Mouse (Mus musculus) thymus, adult 2 months (tissue): ENCODE results near the gene Hadha. TPM values are rescaled to one million over a fixed set of nuclear protein-coding genes. Genes with fewer than 3 reads are reported as not detected.
A peak's percentile ranks its signal among the peaks of the same experiment; 100 is the strongest.

Experiments used
- DNase-seq: peaks from one replicate; pipeline ENCODE4 v3.0.0; 2021
- H3K27ac ChIP-seq: fragments of 200-500 bp; 2 replicates; pipeline ENCODE4 v1.5.1; 2012; ENCODE audit warnings: low read length, control low read depth; ENCODE audit not compliant: control insufficient read depth, insufficient read depth
- H3K27me3 ChIP-seq: fragments of 200-500 bp; 2 replicates; pipeline ENCODE4 v1.6.1; 2012; ENCODE audit warnings: mild to moderate bottlenecking, low read length, moderate library complexity, mixed read lengths; ENCODE audit not compliant: control insufficient read depth, insufficient read depth
- H3K36me3 ChIP-seq: fragments of 200-500 bp; 2 replicates; pipeline ENCODE4 v1.6.1; 2012; ENCODE audit warnings: mild to moderate bottlenecking, low read length, moderate library complexity; ENCODE audit not compliant: control insufficient read depth, insufficient read depth
- H3K4me1 ChIP-seq: fragments of 200-500 bp; replicated peaks from 2 replicates; pipeline ENCODE4 v1.6.1; 2012; ENCODE audit warnings: low read length; ENCODE audit not compliant: control insufficient read depth, insufficient read depth
- H3K4me3 ChIP-seq: fragments of 200-500 bp; 2 replicates; pipeline ENCODE4 v1.5.1; 2012; ENCODE audit warnings: mild to moderate bottlenecking, low read length, control low read depth, moderate library complexity; ENCODE audit not compliant: control insufficient read depth, insufficient read depth
- CTCF ChIP-seq: fragments of 200-500 bp; IDR thresholded peaks from 2 replicates; pipeline ENCODE4 v1.5.1; 2012; ENCODE audit warnings: mild to moderate bottlenecking, control low read depth, low read length, moderate library complexity, borderline replicate concordance; ENCODE audit not compliant: control insufficient read depth, poor library complexity, insufficient read depth; ENCODE audit errors: extremely low read depth
- POLR2A ChIP-seq: fragments of 200-500 bp; IDR thresholded peaks from 2 replicates; pipeline ENCODE4 v1.6.1; 2012; ENCODE audit warnings: mild to moderate bottlenecking, low read length, control low read depth, moderate library complexity; ENCODE audit not compliant: control insufficient read depth, poor library complexity, insufficient read depth; ENCODE audit errors: extremely low read depth
- WGBS: fragments of 180-500 bp; shearing (Covaris S2); methylation state at CpG from one replicate; pipeline ENCODE4 v1.1.7; 2018; 5-methylcytosine and 5-hydroxymethylcytosine counted together
- polyA plus RNA-seq: library from polyadenylated mRNA; depleted of rRNA; stranded (reverse); fragments of >200 nt; gene quantifications from 2 replicates; pipeline ENCODE4 v1.2.3, GENCODE M21; 2012; rRNA removed

Gene Hadha
- polyA plus RNA-seq: 73.8 and 80.5 TPM in 2 replicates

DNA sequence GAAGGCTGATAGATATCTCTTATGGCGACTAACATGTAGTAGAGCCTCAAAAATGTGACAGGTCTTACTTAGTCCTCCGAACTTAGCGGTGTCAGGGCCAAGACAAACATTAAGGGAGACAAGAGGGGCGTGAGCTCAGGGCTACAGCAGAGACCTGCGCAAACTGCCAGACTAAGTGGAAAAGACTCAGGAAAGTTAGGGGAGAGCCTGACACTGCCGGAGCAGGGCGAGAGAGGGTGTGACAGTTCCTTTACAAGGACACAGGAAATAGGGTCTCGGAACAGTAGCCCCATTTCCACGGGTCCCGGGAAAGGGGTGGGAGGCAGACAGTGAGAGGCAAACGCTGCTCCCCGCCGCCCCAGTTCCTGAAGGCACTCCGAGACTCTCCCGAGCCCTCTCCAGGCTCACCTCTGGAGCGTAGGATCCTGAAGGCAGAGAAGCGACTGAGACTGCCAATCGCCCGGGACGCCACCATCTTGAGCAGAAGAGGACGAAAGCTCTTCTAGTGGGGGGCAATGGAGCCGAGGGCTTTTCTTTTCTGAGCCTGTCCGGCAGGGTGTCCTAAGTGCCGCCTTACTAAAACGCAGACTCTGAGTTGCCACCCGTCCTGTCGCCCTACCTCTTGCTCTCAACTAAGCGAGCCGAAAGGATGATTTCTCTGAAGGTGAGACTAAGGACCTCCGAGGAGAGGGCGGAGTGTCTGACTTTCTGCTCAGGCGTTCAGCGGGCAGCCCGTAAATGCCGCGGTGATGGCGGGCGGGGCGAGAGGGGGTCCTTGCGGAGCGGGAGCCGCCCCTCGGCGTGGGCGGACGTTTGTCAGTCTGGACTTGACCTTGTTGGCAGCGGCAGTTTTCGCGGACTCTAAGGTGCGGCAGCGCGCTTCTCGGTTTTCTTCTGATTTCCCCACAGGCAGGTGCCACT is at the start of gene Hadha, which contains the start of gene Hadhb:
Hadha (minus strand) TSS at position 689 of the 921 bp plus-strand sequence.
Hadhb (plus strand) TSS at position 775 of the 921 bp plus-strand sequence.
- H3K27ac ChIP-seq: peak within 1 kb of the TSS; percentile 77
- DNase-seq: peak; percentile 93
- H3K27me3 ChIP-seq: no peaks in the 10 kb centered on the region
- peak within 1 kb of the TSS; percentile 86 for H3K4me3 ChIP-seq
- H3K4me1 ChIP-seq: no peaks in the 10 kb centered on the region
- no peaks in the 10 kb centered on the region for H3K36me3 ChIP-seq
- TF ChIP-seq CTCF (0 out of 2 replicates have a peak, but pooled peaks have one; percentile 8), POLR2A (peak; percentile 68)
- WGBS: under 1% methylated on average over 53 of the region's 53 CpGs

GRCm38 (mm10) chr5:30204441-30204840 is 49.5 kb upstream of the Hadha start:
- H3K36me3 ChIP-seq: no peaks in the 10 kb centered on the region
- no peak for TF ChIP-seq CTCF
- no peak for TF ChIP-seq POLR2A
- no peak for DNase-seq
- no peaks in the 10 kb centered on the region for H3K4me1 ChIP-seq
- no peak overlapping the region for H3K27ac ChIP-seq
- no peak overlapping the region for H3K4me3 ChIP-seq
- H3K27me3 ChIP-seq: no peaks in the 10 kb centered on the region
- 73% methylated on average over 1 of the region's 1 CpGs for WGBS

DNA sequence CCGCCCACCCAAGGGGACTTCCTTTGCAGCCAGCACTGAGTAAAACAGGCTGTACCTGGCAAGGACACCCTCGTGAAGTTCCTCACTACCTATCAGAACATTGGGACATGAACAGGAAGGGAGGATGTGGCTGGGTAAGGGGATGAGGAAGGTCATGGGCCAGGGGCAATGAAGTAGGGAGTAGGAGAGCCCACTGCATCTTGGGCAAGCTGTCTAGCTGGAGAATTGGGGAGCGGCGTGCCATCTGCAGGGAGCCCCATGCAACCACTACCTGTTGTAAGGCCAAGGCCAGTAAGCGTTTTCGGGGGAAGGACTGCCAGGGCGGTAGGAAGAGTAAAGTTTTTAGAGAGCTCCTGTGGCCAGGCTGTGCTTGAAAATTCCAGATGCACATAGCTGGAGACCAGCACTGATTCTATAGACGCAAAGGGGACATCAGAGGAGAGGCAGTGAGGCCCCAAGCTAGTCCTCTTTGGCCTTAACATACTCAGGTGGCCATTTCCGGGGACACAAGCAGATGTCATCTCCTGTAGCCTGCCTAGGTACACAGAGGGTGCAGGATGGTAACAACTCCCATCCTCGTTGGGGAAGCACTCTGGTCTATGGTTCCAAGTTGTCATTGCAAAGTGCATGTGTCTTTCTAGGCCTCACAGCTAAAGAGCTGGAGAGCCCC is 48.4 kb upstream of the Hadha start:
- 84% methylated on average over 10 of the region's 10 CpGs for WGBS
- no peak overlapping the region for H3K4me3 ChIP-seq
- TF ChIP-seq POLR2A: no peak
- TF ChIP-seq CTCF: no peak
- no peaks in the 10 kb centered on the region for H3K36me3 ChIP-seq
- no peaks in the 10 kb centered on the region for H3K27me3 ChIP-seq
- H3K4me1 ChIP-seq: peaks cover 1% of the 10 kb centered on the region; the same call in 1 of the 2 replicates
- H3K27ac ChIP-seq: no peak overlapping the region
- no peak for DNase-seq

- peaks cover 4% of the 10 kb centered on the region; the same call in 1 of the 2 replicates for H3K4me1 ChIP-seq
- H3K27ac ChIP-seq: no peak overlapping the region
- TF ChIP-seq CTCF (no peak), POLR2A (no peak)
- no peak overlapping the region for H3K4me3 ChIP-seq
- no peaks in the 10 kb centered on the region for H3K27me3 ChIP-seq
- no peak for DNase-seq
- H3K36me3 ChIP-seq: no peaks in the 10 kb centered on the region
- WGBS: 70% methylated on average over 7 of the region's 7 CpGs
Observed at GRCm38 (mm10) chr5:30202221-30202620, 47.3 kb upstream of the Hadha start.

DNA sequence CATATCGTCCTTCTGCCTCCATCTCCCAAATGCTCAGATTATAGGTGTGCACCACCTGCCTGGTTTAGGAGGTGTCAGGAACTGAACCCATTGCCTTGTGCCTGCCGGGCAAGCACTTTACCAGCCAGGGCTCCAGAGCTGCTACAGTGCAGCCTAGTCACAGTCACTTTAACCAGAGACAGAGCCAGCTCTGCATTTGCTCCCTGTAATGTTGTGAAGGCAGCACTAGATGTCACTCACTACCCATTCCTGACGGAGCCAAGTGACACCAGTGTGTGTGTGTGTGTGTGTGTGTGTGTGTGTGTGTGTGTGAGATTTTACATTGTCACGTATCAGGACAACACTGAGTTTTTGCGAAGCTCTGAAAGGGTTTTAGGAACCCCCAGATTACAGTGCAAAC is 46.6 kb upstream of the Hadha start:
- H3K27me3 ChIP-seq: no peaks in the 10 kb centered on the region
- no peak overlapping the region for H3K27ac ChIP-seq
- WGBS: 44% methylated on average over 5 of the region's 5 CpGs
- H3K36me3 ChIP-seq: no peaks in the 10 kb centered on the region
- TF ChIP-seq CTCF (no peak), POLR2A (no peak)
- DNase-seq: no peak
- H3K4me1 ChIP-seq: peaks cover 4% of the 10 kb centered on the region; the same call in 1 of the 2 replicates
- no peak overlapping the region for H3K4me3 ChIP-seq

DNA sequence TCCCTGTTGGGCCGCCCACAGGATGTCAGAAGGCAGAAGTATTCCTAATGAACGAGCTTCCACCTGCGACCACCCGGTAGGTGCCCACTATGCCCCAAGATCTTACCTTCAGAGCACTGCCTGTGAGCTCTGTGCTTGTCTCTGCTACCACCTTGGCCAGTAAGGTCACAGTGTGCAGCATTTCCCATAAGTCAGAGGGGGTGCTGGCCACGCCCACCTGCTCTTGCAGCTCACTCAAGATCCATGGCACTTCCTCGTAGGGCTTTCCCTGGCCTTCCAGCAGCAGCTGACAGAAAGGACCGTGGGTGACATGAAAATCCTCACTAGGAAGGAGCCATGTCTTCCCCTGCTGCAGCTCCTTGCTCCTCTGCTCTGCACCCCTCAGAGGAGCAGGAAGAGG is 43.3 kb upstream of the Hadha start:
- WGBS: 32% methylated on average over 7 of the region's 7 CpGs
- no peaks in the 10 kb centered on the region for H3K27me3 ChIP-seq
- H3K4me1 ChIP-seq: peaks cover 4% of the 10 kb centered on the region; the same call in 1 of the 2 replicates
- H3K4me3 ChIP-seq: no peak overlapping the region
- H3K36me3 ChIP-seq: no peaks in the 10 kb centered on the region
- TF ChIP-seq CTCF (no peak), POLR2A (no peak)
- no peak overlapping the region for H3K27ac ChIP-seq
- peak; percentile 14 for DNase-seq

DNA sequence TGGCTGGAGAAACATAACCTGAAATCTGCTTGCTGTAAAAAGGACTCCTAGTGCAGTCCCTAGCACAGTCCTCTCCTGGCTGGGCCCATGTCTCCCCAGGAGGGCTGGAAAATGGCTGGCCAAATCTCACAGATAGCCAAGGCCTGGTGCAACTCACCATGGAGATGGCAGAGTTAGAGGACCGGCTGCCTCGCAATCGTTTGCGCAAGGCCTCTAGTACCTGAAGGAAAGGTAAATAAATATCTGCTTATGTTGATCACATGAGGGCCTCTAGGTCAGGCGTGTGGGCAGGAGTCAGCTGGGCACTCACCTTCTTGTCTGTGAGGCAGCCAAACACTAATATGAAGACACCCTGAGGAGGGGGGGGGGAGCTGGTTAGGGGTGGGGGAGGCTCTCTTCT is 40.4 kb upstream of the Hadha start:
- WGBS: 98% methylated on average over 5 of the region's 5 CpGs
- Histone ChIP-seq H3K36me3 (no peaks in the 10 kb centered on the region), H3K27me3 (no peaks in the 10 kb centered on the region), H3K27ac (no peak overlapping the region), H3K4me3 (no peak overlapping the region), H3K4me1 (peaks cover 4% of the 10 kb centered on the region; the same call in 1 of the 2 replicates)
- DNase-seq: no peak
- TF ChIP-seq POLR2A (no peak), CTCF (no peak)
